Mouse (Mus musculus) heart, postnatal 10 days (tissue): ENCODE measurements around the gene Rere. TPM values are rescaled to one million over a fixed set of nuclear protein-coding genes. Genes with fewer than 3 reads are reported as not detected.
"Not testable (repeated sequence)": the region's sequence is repeated elsewhere in the genome, so short reads cannot be mapped to it uniquely, and the experiment has no call there.

Experiments
- DNase-seq, 2 experiments: peaks; one replicate each; pipeline ENCODE4 v3.0.0; 2021
- intact Hi-C: fragments of 180-260 bp; cut with DNase I; formaldehyde crosslinking; loops from one replicate; pipeline ENCODE4 v1.15.1; 2025
- total RNA-seq, 2 experiments: library from RNA; stranded (reverse); gene quantifications; 2 replicates each; pipeline ENCODE4 v1.2.3; 2021

Gene Rere
- total RNA-seq, 2 experiments from 2014 or later, result 62.1 to 68.0 TPM

- intact Hi-C loops, result no loop called here
- no peak for DNase-seq
Observed at GRCm38 (mm10) chr4:150592087-150592486, 310.6 kb downstream of the Rere start.

DNA sequence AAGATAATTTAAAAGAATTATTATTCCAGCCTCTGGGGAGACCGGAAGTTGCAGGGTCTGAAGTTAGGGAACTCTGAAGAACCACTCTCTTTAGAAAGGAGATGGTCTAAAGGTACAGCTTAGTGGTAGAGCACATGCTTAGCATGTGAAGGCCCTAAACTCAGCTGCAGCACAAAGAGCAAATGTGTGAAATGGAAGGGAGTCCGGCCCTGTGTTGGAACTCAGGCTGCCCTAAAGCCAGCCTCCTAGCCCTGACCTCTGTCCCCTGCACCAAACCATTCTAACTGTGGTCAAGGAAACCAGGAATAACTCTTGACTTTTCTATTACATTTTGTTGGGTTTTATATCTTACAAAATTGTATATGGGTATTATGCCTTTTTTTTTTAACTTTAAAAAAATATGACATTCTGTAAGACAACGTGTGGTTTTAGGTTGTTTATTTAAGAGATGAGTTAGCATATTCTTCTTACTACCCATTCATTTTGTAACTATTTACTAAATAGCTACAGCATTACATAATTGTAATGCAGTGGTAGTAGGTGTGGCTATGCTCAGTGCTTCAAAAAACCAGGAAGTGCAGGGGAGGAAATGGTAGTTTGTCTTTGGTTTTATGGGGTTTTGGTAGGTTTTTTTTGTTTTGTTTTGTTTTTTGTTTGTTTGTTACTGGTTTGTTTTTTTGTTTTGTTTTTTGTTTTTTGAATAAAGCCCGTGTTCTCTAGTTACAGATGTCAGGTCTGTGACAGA is 312.2 kb downstream of the Rere start:
- intact Hi-C loops, result no loop called here
- no peak for DNase-seq

GRCm38 (mm10) chr4:150594298-150594829 is 312.9 kb downstream of the Rere start:
- intact Hi-C loops, result no loop called here
- DNase-seq, result no peak

- no peak for DNase-seq
- intact Hi-C loops, result no loop called here
Observed at GRCm38 (mm10) chr4:150595071-150595470, 313.6 kb downstream of the Rere start.

GRCm38 (mm10) chr4:150595991-150596390 is 314.5 kb downstream of the Rere start:
- no peak for DNase-seq
- intact Hi-C loops, result no loop called here

DNA sequence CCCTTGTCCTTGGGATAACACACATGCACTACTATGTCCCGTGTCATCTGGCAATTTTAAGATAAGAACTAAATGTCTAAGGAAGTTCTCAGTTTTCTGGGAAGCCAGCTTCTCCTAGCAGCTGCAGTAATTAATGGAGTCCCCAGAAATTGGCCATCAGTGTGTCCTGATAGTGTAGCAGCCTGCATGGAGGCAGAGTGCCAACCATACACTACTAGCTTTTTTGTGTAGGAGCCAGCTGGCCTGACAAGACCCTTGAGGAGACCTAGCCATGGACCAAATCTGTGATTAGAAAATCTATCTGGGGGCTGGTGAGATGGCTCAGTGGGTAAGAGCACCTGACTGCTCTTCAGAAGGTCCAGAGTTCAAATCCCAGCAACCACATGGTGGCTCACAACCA is 317.2 kb downstream of the Rere start:
- DNase-seq, result peak; percentile 66 to 70
- intact Hi-C loops, result no loop called here

DNA sequence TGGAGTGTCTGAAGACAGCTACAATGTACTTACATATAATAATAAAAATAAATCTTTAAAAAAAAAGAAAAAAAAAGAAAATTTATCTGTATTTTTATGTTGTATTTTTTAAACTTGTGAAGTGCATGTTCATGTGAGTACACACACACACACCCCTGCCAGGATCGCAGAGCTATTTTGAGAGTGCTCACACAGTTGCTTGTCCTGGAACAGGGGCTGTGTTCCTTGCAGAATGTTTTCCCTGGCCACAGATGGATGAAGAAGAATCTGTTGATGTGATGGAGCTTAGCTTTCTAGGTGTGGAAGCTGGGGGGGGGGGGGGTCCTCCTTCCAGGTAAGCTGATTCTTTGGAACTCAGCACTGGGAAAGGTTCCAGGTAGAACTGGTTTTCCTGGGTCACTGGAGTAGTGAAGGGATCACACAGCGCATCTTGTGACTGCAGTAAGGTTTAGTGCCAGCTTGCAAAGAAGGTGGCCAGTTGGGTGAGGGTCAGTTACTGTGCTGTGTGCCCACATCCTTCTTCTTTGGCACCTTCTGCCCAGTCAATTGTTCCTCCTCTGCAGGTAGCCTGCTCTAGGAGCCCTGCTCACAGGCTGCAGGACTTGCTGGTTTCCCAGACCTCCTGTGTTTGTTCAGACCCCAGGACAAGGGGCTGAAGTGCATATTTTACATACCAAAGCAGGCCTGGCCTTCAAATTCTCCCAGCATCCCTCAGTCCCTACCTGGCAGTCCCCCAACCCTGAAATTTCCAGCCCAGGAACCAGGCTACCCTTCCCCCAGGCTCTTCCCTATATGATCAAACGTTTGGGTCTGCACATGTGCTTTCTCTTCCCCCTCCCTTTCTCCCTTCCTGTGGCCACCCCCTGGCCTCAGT is 317.9 kb downstream of the Rere start:
- intact Hi-C loops, result no loop called here
- peak; percentile 42 to 46 for DNase-seq

- intact Hi-C loops, DNase-seq: not testable (repeated sequence)
Observed at GRCm38 (mm10) chr4:150600503-150600902, 319.1 kb downstream of the Rere start.

GRCm38 (mm10) chr4:150601489-150601888 is 320.0 kb downstream of the Rere start:
- intact Hi-C loops, result no loop called here
- DNase-seq, result no peak

DNA sequence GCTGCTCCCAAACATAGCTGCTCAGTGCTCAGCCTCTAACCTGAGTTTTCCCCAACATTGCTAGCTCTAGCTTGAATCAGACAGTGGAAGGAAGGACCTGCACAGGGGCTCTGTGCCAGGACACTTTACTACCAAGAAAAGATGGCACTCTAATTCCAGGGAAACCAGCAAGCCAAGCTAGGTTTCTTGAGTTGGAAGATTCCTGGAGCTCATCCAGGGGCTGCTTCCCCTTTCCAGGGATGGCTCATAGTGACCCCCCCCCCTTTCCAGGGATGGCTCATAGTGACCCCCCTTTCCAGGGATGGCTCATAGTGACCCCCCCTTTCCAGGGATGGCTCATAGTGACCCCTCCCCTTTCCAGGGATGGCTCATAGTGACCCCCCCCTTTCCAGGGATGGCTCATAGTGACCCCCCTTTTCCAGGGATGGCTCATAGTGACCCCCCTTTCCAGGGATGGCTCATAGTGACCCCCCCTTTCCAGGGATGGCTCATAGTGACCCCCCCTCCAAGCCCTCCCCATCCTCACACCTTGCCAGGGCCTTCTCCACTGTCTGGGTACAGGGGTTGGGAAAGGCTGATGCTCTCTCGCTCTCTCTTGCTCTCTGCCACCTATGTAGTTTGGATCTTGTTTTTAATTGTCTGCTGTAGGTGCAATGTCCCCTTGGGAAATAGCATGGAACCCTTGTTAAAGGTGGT is 322.1 kb downstream of the Rere start:
- no peak for DNase-seq
- intact Hi-C loops, result no loop called here

GRCm38 (mm10) chr4:150605804-150606203 is 324.4 kb downstream of the Rere start:
- intact Hi-C loops, result no loop called here
- no peak for DNase-seq

DNA sequence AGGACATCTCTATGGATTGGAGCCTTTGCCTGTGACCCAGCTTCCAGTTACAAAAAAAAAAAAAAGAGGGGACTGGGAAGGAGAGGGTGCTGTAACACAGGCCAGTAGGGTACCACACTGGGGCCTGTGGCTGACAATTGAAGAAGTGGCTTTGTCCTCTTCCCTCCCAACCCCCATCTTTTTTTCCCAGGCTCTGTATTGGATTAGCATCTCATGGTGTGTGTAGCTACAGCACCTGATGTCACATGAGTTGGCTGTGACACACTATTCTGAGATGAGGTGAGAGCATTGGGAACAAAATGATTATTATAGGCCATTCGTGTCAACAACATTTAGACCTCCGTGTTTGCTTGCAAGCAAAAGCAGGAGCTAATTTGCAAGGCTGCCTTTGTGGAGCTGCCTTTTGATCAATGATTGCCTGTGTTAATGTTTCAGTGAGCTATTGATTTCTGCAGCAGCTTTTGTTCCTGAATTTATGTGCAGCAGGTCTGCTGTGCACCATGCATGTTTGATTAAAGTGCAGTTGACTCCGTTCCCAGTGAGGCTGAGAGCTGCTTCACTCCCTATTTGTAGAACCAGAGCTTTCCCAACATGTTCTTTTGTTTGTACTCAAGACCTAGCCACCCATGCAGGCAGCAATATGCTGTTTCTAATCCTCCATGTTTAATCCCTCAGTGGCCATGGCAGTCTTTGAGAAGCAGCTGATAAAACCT is 325.2 kb downstream of the Rere start:
- no peak for DNase-seq
- intact Hi-C loops, result no loop called here

DNA sequence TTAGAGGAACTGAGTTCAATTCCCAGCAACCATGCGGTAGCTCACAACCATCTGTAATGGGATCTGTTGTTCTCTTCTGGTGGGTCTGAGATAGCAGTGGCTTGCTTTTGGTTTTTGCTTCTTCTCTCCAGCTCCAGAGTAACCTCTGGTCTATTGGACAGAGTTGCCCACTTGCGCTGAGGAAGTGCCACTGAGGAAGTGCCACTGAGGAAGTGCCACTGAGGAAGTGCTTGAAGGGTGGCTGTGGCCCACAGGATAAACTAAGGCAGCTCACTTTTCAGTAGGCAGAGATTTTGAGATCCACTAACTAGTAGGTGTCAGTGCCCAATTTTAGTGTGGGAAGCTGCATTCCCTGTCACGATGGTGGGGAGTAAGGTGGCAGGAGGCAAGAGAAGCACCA is 327.2 kb downstream of the Rere start:
- intact Hi-C loops, result no loop called here

GRCm38 (mm10) chr4:150613715-150614114 is 332.3 kb downstream of the Rere start:
- no peak for DNase-seq
- intact Hi-C loops, result no loop called here

More for the DNA sequence above, 327.2 kb downstream of the Rere start:
- DNase-seq, result no peak

- DNase-seq, result no peak
- intact Hi-C loops, result no loop called here
Observed at GRCm38 (mm10) chr4:150615251-150616028, 334.0 kb downstream of the Rere start.

DNA sequence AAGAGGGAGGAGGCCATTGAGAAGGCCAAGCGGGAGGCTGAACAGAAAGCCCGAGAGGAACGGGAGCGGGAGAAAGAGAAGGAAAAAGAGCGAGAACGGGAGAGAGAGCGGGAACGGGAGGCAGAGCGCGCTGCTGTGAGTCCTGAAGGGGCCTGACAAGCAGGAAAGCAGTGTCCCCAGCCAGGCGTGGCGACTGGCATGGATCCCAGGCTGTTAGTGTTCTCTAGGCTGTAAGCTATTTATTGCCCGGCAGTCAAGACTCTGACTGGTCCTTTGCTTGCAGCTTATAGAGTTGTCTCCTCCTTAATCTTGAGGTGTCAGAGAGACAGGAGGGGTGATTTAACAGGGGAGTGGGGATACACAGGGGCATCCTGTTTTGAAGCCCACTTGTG is 334.6 kb downstream of the Rere start:
- intact Hi-C loops, result no loop called here
- DNase-seq, result peak; percentile 55 to 59

DNA sequence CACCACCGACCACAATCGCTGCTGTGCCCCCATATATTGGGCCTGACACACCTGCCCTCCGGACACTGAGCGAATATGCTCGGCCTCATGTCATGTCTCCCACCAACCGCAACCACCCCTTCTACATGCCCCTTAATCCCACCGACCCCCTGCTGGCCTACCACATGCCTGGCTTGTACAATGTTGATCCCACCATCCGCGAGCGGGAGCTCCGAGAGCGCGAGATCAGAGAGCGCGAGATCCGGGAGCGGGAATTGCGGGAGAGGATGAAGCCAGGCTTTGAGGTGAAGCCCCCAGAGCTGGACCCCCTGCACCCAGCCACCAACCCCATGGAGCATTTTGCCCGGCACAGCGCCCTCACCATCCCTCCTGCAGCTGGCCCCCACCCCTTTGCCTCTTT is 335.4 kb downstream of the Rere start:
- intact Hi-C loops, result no loop called here
- DNase-seq, result no peak

DNA sequence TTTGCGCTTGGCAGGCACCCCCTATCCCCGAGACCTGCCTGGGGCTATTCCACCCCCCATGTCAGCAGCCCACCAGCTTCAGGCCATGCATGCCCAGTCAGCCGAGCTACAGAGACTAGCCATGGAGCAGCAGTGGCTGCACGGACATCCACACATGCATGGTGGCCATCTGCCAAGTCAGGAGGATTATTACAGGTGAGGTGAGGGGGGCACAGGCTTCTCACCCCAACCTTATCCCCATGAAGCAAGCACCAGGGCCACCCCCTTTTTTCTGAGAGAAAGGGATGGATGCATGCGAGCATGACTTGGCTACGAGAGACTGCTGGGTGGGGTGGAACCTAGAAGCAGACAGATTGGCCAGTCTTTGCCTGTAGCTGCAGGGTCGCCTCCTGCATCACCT is 337.6 kb downstream of the Rere start:
- intact Hi-C loops, result no loop called here
- DNase-seq, result no peak

DNA sequence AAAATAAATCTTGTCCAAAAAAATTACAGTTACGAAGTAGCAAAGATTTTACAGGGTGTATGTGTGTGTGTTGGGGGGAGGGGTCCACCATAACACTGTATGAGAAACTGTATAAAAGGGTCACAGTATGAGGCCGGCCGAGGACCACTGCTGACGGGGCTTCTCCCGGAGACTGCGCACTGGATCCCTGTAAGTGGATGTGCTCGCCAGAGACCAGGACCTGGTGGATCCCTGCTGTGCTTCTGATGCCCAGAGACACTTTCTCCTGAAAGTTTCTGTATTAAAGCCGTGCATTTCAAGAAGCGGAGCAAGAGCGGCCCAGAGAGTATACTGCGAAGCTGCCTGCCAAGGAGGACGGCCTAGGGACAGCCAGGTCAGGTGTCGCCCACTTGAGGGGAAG is 341.2 kb downstream of the Rere start:
- intact Hi-C loops, result no loop called here

More for the DNA sequence above, 341.2 kb downstream of the Rere start:
- no peak for DNase-seq
